Mouse (Mus musculus) ES-CJ7 (cell line): ENCODE data around the gene Dhx30.

Experiments used
- DNase-seq: peaks from one replicate; pipeline ENCODE4 v3.0.0; 2011; ENCODE audit warnings: low read depth, low spot score

Gene Dhx30

DNA sequence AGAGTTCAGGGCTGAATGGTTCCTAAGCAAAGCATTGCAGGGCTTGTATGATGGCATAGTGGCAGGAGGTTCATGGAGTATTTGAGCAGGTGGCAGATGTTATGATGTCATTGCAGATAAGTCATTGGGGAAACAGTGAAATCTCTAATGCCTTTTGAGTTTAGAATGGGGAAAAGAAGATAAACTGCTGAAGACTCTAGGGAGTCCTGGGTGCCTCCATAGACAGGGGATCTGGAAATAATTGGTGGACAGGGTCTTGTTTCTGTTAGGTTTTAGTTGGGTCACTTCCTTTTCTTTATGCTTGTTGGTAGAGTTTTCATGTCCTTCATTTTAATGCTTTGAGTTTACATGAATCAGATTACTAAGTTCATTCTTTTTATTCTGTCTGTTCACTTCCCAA is 70.4 kb downstream of the Dhx30 start:
- no peak for DNase-seq

DNA sequence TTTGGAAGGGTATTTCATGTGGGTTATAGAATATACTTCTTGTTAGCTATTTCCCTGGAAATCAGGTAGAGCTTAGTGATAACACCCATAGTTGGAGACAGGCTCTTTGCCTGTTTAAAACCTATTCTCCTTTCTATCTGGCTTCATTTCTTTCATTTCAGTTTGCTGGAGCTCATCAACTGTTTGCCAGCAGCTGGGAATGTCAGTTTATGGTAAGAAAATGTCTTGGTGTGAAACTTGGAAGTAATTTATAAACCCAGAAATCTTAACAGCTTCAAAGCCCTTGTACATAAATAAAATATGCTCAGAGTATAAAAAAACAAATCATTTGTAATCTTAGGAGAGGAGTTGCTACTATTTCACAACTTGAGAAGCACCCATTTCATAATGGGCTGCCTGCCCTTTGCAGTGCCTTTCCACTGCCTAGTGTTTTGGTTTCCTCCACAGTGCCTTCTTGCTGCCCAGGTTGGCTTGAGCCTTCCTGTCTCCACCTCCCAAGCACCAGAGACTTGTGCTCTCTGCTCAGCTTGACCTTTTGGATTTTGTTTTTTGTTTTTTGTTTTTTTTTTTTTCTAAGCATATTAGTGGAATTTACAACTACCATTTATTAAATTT is 71.8 kb downstream of the Dhx30 start:
- DNase-seq = no peak

DNA sequence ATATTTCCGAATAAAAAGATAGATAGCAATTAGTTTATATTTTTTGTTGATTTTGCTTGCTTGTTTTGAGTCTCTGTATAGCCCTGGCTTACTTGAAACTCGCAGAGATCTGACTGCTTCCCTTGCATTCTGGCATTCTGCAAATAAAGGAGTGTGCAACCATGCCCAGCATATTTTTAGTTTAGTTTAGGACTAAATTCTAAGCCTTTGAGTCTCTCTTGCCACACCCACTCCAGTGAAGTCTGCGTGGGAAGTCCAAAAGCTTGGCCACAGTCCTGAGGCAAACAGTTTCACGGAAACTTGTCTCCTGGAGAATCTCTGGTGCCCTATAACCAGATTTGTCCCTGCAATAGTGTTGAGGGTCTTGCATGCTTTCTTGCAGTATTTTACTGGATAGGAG is 73.3 kb downstream of the Dhx30 start:
- DNase-seq = no peak

DNA sequence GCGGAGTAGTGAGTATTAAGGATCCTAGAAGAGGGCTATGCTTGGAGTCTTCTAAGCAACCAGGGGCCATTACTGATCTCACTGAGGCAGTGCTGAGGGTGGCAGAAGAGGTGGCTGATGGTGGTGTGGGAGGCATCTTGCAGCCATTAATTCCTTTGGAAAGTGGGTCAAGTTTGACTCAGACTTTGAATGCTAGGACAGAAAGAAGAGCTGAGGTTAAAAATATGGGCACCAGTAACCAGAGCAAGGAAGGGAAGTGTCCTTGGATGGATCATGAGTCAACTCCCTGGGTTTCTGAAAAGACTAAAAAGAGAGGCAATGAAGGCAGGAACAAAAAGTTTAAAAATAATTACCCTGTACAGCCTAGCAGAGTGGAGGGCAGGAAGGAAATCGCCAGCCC is 79.1 kb downstream of the Dhx30 start:
- no peak for DNase-seq

DNA sequence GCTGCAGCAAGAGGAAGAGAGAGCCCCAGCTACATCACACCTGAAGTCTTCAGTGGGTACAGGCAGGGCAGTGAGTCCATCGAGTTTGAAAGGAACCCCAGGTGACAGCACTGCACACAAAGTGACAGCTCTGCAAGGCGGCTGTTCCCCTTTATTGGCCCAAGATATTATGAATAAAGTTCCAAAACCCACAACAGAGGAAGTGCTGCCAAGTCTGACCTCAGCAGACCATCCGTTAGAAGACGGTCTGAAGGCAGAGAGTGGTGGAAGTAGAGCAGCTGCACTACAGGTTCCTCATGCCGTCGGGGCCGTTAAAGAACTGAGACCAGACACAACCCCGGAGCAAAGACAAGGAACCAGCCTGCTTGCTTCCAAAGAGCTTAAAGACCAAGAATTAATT is 79.7 kb downstream of the Dhx30 start:
- DNase-seq = no peak

DNA sequence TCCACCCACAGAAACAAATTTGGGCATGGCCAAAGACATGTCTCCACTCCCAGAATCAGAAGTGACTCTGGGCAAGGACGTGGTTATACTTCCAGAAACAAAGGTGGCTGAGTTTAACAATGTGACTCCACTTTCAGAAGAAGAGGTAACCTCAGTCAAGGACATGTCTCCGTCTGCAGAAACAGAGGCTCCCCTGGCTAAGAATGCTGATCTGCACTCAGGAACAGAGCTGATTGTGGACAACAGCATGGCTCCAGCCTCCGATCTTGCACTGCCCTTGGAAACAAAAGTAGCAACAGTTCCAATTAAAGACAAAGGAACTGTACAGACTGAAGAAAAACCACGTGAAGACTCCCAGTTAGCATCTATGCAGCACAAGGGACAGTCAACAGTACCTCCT is 82.5 kb downstream of the Dhx30 start:
- peak; percentile 35 for DNase-seq
